Mouse (Mus musculus) layer of hippocampus, adult 9-11 months (tissue): Measurements from ENCODE around the gene Glrx2.

Experiments used
- DNase-seq: peaks from one replicate; pipeline ENCODE4 v3.0.0; 2022

The Glrx2 gene

GRCm38 (mm10) chr1:143762159-143762558, 46.0 kb downstream of the Glrx2 start:
- no peak for DNase-seq

DNA sequence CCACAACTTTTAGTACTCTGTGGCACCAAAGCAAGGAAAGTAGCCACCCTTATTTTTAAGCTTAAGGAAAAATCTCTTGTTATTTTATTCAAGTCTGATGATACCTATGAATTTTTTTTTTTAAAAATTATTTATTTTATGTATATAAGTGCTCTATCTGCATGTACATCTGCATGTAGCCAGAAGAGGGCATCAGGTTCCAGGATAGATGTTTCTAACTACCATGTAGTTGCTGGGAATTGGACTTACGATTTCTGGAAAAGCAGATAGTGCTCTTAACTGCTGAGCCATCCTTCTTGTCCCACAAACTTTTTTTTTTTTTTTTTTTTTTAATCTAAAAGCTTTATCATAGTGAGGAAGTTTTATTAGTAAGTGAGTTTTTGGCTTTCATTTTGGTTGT, 48.3 kb downstream of the Glrx2 start:
- DNase-seq, result no peak

- DNase-seq, result no peak
Observed at GRCm38 (mm10) chr1:143765801-143766200, 49.7 kb downstream of the Glrx2 start.

- DNase-seq, result no peak
Observed at GRCm38 (mm10) chr1:143766238-143766637, 50.1 kb downstream of the Glrx2 start.

GRCm38 (mm10) chr1:143770444-143771109, 54.4 kb downstream of the Glrx2 start:
- no peak for DNase-seq

GRCm38 (mm10) chr1:143773082-143773481, 56.9 kb downstream of the Glrx2 start:
- no peak for DNase-seq

GRCm38 (mm10) chr1:143773909-143774308, 57.8 kb downstream of the Glrx2 start:
- no peak for DNase-seq

- DNase-seq, result peak; percentile 97
Observed at GRCm38 (mm10) chr1:143776446-143777411, 60.6 kb downstream of the Glrx2 start, which contains the start of the genes Trove2 and Uchl5. TSS of gene Trove2 (minus strand) at chr1:143777068. TSS of gene Uchl5 (plus strand) at chr1:143777272.

DNA sequence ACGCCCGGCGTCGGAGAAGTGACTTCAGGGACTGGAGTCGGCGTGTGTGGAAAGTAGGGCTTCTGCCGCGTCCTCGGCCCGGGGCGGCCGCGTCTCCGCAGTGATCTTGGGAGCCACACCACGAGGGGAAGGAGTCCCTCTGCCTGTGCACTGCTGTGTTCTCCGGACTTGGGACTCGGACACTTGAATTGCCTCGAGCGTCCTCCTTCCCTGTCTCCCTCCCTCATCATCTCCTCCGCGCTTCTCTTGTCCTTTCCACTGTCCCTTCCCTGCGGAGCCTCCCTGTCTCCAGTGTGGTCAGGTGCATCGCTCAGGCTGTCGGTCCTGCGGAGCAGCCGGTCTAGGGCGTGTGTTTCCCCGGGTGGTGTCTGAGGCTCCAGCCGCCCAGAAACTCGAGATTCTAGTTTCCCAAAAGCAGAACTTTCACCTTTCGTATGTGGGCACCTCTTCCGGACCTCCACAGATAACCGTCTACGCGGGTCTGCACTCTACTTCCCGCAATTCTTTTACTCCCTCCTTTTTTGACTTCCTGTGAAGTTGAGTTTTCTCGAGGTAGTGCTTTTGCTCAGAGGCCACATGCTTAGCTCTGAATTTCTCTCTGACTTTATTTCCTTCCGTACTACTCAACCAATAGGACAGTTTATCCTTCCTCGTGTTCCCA, 61.5 kb downstream of the Glrx2 start:
- DNase-seq, result no peak

DNA sequence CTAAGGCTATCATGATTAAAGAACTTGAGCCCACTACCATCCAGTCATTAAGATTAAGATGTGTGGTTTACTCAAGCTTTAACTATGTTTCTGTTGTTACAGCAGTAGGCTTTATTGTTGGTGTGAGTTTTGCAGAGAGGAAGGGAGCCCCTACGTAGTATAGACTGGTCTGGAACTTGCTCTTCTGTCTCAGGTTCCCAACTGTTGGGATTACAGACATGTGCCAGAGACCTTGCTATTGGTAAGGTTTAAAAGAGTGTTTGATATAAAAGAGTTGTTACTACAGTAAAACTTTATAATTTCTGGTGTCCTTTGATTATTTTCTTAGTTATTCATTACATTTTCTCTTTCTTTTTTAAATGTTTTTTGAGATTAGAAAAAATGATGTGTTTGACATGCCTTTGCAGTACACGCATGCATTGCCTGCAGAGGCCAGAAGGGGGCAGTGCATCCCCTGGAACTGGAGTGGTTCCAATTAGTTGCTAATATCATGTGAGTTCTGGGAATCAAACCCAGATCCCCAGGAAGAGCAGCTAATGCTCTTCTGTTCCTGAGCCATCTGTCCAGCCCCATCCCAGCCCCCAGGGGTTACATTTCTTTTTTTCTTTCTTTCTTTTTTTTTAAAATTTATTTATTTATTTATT, 72.6 kb downstream of the Glrx2 start:
- no peak for DNase-seq
